Mouse (Mus musculus): ENCODE measurements around the gene Elane. TPM values are rescaled to one million over a fixed set of nuclear protein-coding genes. Genes with fewer than 3 reads are reported as not detected.
A peak's percentile ranks its signal among the peaks of the same experiment; 100 is the strongest.

Elane gene
- polyA plus RNA-seq, 1 experiment from 2014 or later = 1.1 TPM

DNA sequence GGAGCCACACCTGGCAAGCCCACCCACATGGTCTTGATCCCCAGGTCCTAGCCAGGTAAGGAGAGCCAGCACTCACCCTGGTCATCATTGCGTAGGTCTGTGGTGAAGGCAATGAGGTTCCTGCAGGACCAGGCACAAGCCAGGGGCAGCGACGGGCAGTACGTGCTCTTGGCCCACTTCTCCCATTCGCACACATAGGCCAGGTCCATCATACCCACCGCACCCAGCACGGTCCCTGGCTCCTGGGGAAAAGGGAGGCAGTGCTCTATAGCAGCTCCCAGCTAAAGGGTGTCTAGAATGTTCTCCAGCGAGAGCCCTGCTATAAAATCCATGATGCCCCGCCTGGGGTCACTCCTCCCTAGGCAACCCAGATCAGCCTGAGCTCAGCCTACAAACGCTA lies 21.4 kb downstream of the Elane start:
- Histone ChIP-seq H3K9ac (ENCODE audit: low read length) (no peak overlapping the region), H3K4me2 (ENCODE audit: low read depth, low read length) (no peak overlapping the region)
- 95% methylated on average over 10 of the region's 10 CpGs for WGBS

GRCm38 (mm10) chr10:79908167-79909091 lies 22.4 kb downstream of the Elane start, which contains the start of gene Med16:
TSS of gene Med16 (minus strand) at chr10:79908923.
- 2% methylated on average over 52 of the region's 52 CpGs for WGBS
- Histone ChIP-seq H3K4me2 (ENCODE audit: low read depth, low read length) (peak within 1 kb of the TSS; percentile 66), H3K4me1 (ENCODE audit: control insufficient read depth, insufficient read depth, low read length) (peaks cover 6% of the 10 kb centered on the region), H3K9ac (ENCODE audit: low read length) (peak within 1 kb of the TSS; percentile 99), H3K4me3 (ENCODE audit: low read length) (peak within 1 kb of the TSS; percentile 90), H3K27ac (ENCODE audit: low read length) (peak within 1 kb of the TSS; percentile 98), H3K27me3 (ENCODE audit: control insufficient read depth, insufficient read depth, low read length) (no peaks in the 10 kb centered on the region), H3K9me3 (replicated peaks; ENCODE audit: control insufficient read depth, low read length) (no peaks in the 10 kb centered on the region), H3K36me3 (ENCODE audit: control insufficient read depth, insufficient read depth) (peaks cover 28% of the 10 kb centered on the region)
- peak; percentile 98 for ATAC-seq (replicated peaks; ENCODE audit: extremely low read depth, insufficient read depth, low FRiP score)

More for the DNA sequence above, 21.4 kb downstream of the Elane start:
- ATAC-seq (replicated peaks; ENCODE audit: extremely low read depth, insufficient read depth, low FRiP score) = no peak
- H3K4me1 ChIP-seq (ENCODE audit: control insufficient read depth, insufficient read depth, low read length) = peaks cover 6% of the 10 kb centered on the region
- no peak overlapping the region for H3K4me3 ChIP-seq (ENCODE audit: low read length)
- H3K27me3 ChIP-seq (ENCODE audit: control insufficient read depth, insufficient read depth, low read length) = no peaks in the 10 kb centered on the region
- H3K27ac ChIP-seq (ENCODE audit: low read length) = no peak overlapping the region
- H3K36me3 ChIP-seq (ENCODE audit: control insufficient read depth, insufficient read depth) = peaks cover 34% of the 10 kb centered on the region
- no peaks in the 10 kb centered on the region for H3K9me3 ChIP-seq (replicated peaks; ENCODE audit: control insufficient read depth, low read length)

GRCm38 (mm10) chr10:79909092-79909922 lies 23.3 kb downstream of the Elane start:
- peak overlapping the region; percentile 37 for H3K9ac ChIP-seq (ENCODE audit: low read length)
- no peaks in the 10 kb centered on the region for H3K9me3 ChIP-seq (replicated peaks; ENCODE audit: control insufficient read depth, low read length)
- peak overlapping the region; percentile 15; the same call in 1 of the 2 replicates for H3K4me3 ChIP-seq (ENCODE audit: low read length)
- ATAC-seq (replicated peaks; ENCODE audit: extremely low read depth, insufficient read depth, low FRiP score) = peak; percentile 50
- H3K36me3 ChIP-seq (ENCODE audit: control insufficient read depth, insufficient read depth) = peaks cover 24% of the 10 kb centered on the region
- peak overlapping the region; percentile 66 for H3K27ac ChIP-seq (ENCODE audit: low read length)
- peak overlapping the region; percentile 50 for H3K4me2 ChIP-seq (ENCODE audit: low read depth, low read length)
- H3K4me1 ChIP-seq (ENCODE audit: control insufficient read depth, insufficient read depth, low read length) = peaks cover 14% of the 10 kb centered on the region
- WGBS = 21% methylated on average over 14 of the region's 14 CpGs
- no peaks in the 10 kb centered on the region for H3K27me3 ChIP-seq (ENCODE audit: control insufficient read depth, insufficient read depth, low read length)

DNA sequence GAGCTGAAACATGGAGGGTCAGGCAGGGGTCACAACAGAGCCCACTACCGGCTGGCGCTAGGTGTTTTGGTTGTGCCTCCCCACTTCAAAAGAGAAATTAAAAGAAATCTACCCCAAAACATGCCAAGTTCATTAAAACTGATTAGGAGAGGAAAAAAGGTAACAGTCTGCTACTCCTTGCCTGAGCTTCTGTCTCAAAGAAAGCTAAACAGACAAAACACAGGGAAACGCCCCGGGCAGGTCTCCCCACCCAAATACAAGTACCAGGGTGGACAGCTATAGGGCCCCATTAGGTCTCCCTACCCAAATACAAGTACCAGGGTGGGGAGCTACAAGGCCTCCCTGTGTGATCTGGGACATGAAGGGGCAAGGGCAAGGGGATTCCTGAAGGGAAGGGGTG lies 24.5 kb downstream of the Elane start, which contains the start of gene Gm26602:
Gene Gm26602 (plus strand): TSS at position 301 of the 400 bp plus-strand sequence.
- H3K9ac ChIP-seq (ENCODE audit: low read length) = no peak within 1 kb of the TSS
- H3K27ac ChIP-seq (ENCODE audit: low read length) = peak within 1 kb of the TSS; percentile 66
- no peaks in the 10 kb centered on the region for H3K9me3 ChIP-seq (replicated peaks; ENCODE audit: control insufficient read depth, low read length)
- peaks cover 26% of the 10 kb centered on the region for H3K4me1 ChIP-seq (ENCODE audit: control insufficient read depth, insufficient read depth, low read length)
- no peaks in the 10 kb centered on the region for H3K27me3 ChIP-seq (ENCODE audit: control insufficient read depth, insufficient read depth, low read length)
- no peak within 1 kb of the TSS for H3K4me3 ChIP-seq (ENCODE audit: low read length)
- no peak for ATAC-seq (replicated peaks; ENCODE audit: extremely low read depth, insufficient read depth, low FRiP score)
- 90% methylated on average over 4 of the region's 4 CpGs for WGBS
- no peak within 1 kb of the TSS for H3K4me2 ChIP-seq (ENCODE audit: low read depth, low read length)
- H3K36me3 ChIP-seq (ENCODE audit: control insufficient read depth, insufficient read depth) = peaks cover 15% of the 10 kb centered on the region

- Histone ChIP-seq H3K4me3 (ENCODE audit: low read length) (no peak overlapping the region), H3K4me1 (ENCODE audit: control insufficient read depth, insufficient read depth, low read length) (peaks cover 33% of the 10 kb centered on the region), H3K9me3 (replicated peaks; ENCODE audit: control insufficient read depth, low read length) (no peaks in the 10 kb centered on the region), H3K9ac (ENCODE audit: low read length) (no peak overlapping the region), H3K27me3 (ENCODE audit: control insufficient read depth, insufficient read depth, low read length) (no peaks in the 10 kb centered on the region), H3K27ac (ENCODE audit: low read length) (no peak overlapping the region), H3K36me3 (ENCODE audit: control insufficient read depth, insufficient read depth) (peaks cover 8% of the 10 kb centered on the region), H3K4me2 (ENCODE audit: low read depth, low read length) (no peak overlapping the region)
- no peak for ATAC-seq (replicated peaks; ENCODE audit: extremely low read depth, insufficient read depth, low FRiP score)
- 65% methylated on average over 20 of the region's 20 CpGs for WGBS
Observed at GRCm38 (mm10) chr10:79912412-79912811, 26.4 kb downstream of the Elane start.

DNA sequence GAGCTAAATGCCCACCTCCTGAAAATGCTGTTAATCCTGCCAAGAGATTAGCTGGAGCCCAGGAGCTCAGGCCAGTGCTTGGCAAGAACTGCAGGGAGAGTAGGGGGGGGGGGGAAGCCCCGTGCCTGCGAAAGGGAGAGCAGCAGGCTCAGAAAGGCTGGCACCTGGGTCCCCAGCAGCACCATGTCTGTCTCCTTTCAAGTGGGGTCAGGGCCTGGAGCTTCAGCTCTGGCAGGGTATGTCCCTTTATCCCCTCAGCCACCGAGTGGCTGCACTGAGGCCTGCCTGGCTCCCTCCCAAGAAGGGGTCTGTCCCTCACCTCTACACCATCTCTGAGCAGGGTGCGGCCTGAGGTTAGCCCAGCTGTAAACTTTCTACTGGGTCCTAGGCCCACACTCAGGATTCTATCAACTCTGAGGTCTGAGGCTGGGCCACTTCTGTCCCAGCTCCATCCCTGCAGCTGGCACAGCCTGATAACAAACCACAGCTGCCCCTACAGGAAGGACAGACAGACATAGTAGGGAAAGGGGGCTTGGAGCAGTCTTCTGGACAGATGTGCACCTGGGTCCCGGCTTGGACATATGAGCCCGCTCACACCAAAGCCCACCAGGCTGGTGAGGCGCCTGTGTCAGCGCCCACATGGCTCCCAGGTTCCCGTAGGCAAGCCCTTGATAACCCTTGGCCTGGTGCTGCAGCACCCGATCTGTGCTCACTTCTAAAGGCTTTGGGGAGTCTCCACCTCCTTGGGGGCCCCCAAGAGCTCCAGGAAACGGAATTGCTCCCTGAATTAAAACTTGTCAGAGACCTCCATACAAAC lies 28.3 kb downstream of the Elane start:
- Histone ChIP-seq H3K36me3 (ENCODE audit: control insufficient read depth, insufficient read depth) (peaks cover 8% of the 10 kb centered on the region), H3K27ac (ENCODE audit: low read length) (no peak overlapping the region), H3K4me3 (ENCODE audit: low read length) (no peak overlapping the region), H3K27me3 (ENCODE audit: control insufficient read depth, insufficient read depth, low read length) (peaks cover 19% of the 10 kb centered on the region), H3K9ac (ENCODE audit: low read length) (peak overlapping the region; percentile 51), H3K4me2 (ENCODE audit: low read depth, low read length) (no peak overlapping the region), H3K4me1 (ENCODE audit: control insufficient read depth, insufficient read depth, low read length) (peaks cover 43% of the 10 kb centered on the region), H3K9me3 (replicated peaks; ENCODE audit: control insufficient read depth, low read length) (no peaks in the 10 kb centered on the region)
- ATAC-seq (replicated peaks; ENCODE audit: extremely low read depth, insufficient read depth, low FRiP score) = no peak
- WGBS = 58% methylated on average over 11 of the region's 11 CpGs

GRCm38 (mm10) chr10:79914948-79915596 lies 29.0 kb downstream of the Elane start:
- H3K27ac ChIP-seq (ENCODE audit: low read length) = no peak overlapping the region
- H3K4me2 ChIP-seq (ENCODE audit: low read depth, low read length) = no peak overlapping the region
- H3K36me3 ChIP-seq (ENCODE audit: control insufficient read depth, insufficient read depth) = peaks cover 8% of the 10 kb centered on the region
- no peaks in the 10 kb centered on the region for H3K9me3 ChIP-seq (replicated peaks; ENCODE audit: control insufficient read depth, low read length)
- no peak overlapping the region for H3K4me3 ChIP-seq (ENCODE audit: low read length)
- peaks cover 26% of the 10 kb centered on the region for H3K27me3 ChIP-seq (ENCODE audit: control insufficient read depth, insufficient read depth, low read length)
- peak overlapping the region; percentile 51; the same call in 1 of the 2 replicates for H3K9ac ChIP-seq (ENCODE audit: low read length)
- 66% methylated on average over 7 of the region's 7 CpGs for WGBS
- no peak for ATAC-seq (replicated peaks; ENCODE audit: extremely low read depth, insufficient read depth, low FRiP score)
- peaks cover 40% of the 10 kb centered on the region for H3K4me1 ChIP-seq (ENCODE audit: control insufficient read depth, insufficient read depth, low read length)

GRCm38 (mm10) chr10:79916081-79916480 lies 30.0 kb downstream of the Elane start:
- H3K27ac ChIP-seq (ENCODE audit: low read length) = 0 out of 2 replicates have a peak overlapping the region, but pooled peaks have one; percentile 78
- peaks cover 37% of the 10 kb centered on the region for H3K27me3 ChIP-seq (ENCODE audit: control insufficient read depth, insufficient read depth, low read length)
- H3K9ac ChIP-seq (ENCODE audit: low read length) = peak overlapping the region; percentile 98
- peak overlapping the region; percentile 95 for H3K4me2 ChIP-seq (ENCODE audit: low read depth, low read length)
- H3K36me3 ChIP-seq (ENCODE audit: control insufficient read depth, insufficient read depth) = peaks cover 4% of the 10 kb centered on the region
- no peak for ATAC-seq (replicated peaks; ENCODE audit: extremely low read depth, insufficient read depth, low FRiP score)
- H3K9me3 ChIP-seq (replicated peaks; ENCODE audit: control insufficient read depth, low read length) = no peaks in the 10 kb centered on the region
- H3K4me3 ChIP-seq (ENCODE audit: low read length) = peak overlapping the region; percentile 92
- WGBS = 12% methylated on average over 8 of the region's 8 CpGs
- H3K4me1 ChIP-seq (ENCODE audit: control insufficient read depth, insufficient read depth, low read length) = peaks cover 45% of the 10 kb centered on the region

Measured in heart, embryonic 16.5 days (tissue).